Mouse (Mus musculus) C2C12 (cell line): ENCODE results near the gene Gm45711. TPM values are rescaled to one million over a fixed set of nuclear protein-coding genes. Genes with fewer than 3 reads are reported as not detected.

Experiments
- H3K27me3 ChIP-seq: one replicate; pipeline ENCODE4 v1.6.1; 2011; ENCODE audit not compliant: control insufficient read depth, insufficient read depth, insufficient read length
- H3K36me3 ChIP-seq: one replicate; pipeline ENCODE4 v1.6.1; 2011; ENCODE audit not compliant: control insufficient read depth, insufficient read depth
- H3K4me3 ChIP-seq: one replicate; pipeline ENCODE4 v1.5.1; 2011; ENCODE audit warnings: mild to moderate bottlenecking, control low read depth; ENCODE audit not compliant: poor library complexity, insufficient read depth, severe bottlenecking
- H3K79me2 ChIP-seq: one replicate; pipeline ENCODE4 v1.6.1; 2011; ENCODE audit not compliant: control insufficient read depth, insufficient read depth
- H3K79me3 ChIP-seq: one replicate; pipeline ENCODE4 v1.6.1; 2011; ENCODE audit warnings: low read depth, control low read depth
- H3ac ChIP-seq: one replicate; pipeline ENCODE3; 2011; ENCODE audit warnings: low read depth; ENCODE audit not compliant: control insufficient read depth, insufficient read length
- CEBPB ChIP-seq: IDR thresholded peaks from one replicate; pipeline ENCODE4 v1.6.1; 2011; ENCODE audit warnings: low read depth, mild to moderate bottlenecking, control low read depth, moderate library complexity
- CTCF ChIP-seq: IDR thresholded peaks from one replicate; pipeline ENCODE4 v1.5.1; 2011; ENCODE audit not compliant: control insufficient read depth, insufficient read depth, insufficient read length
- FOSL1 ChIP-seq: IDR thresholded peaks from one replicate; pipeline ENCODE4 v1.8.0; 2011; ENCODE audit warnings: mild to moderate bottlenecking, low read length; ENCODE audit not compliant: poor library complexity, insufficient read depth, severe bottlenecking
- MAX ChIP-seq: IDR thresholded peaks from one replicate; pipeline ENCODE4 v1.6.1; 2011; ENCODE audit warnings: mild to moderate bottlenecking, control low read depth
- MYOD1 ChIP-seq: IDR thresholded peaks from one replicate; pipeline ENCODE4 v1.6.1; 2011; ENCODE audit warnings: low read depth; ENCODE audit not compliant: control insufficient read depth, insufficient read length
- MYOG ChIP-seq: IDR thresholded peaks from one replicate; pipeline ENCODE4 v1.6.1; 2011; ENCODE audit not compliant: control insufficient read depth, insufficient read length; ENCODE audit errors: extremely low read depth
- USF1 ChIP-seq: IDR thresholded peaks from one replicate; pipeline ENCODE4 v1.6.1; 2011; ENCODE audit warnings: low read depth, mild to moderate bottlenecking, control low read depth, moderate library complexity
- polyA plus RNA-seq: library from polyadenylated mRNA; unstranded; fragments of >200 nt; fragmentation: generic; extraction: Trizol; gene quantifications from one replicate; pipeline ENCODE4 v1.2.1, GENCODE M21; 2012; ENCODE audit warnings: missing spikeins

Gm45711 gene
- polyA plus RNA-seq, 1 experiment: not detected

GRCm38 (mm10) chr8:104253016-104253415 is 56.9 kb downstream of the Gm45711 start:
- Histone ChIP-seq H3K36me3 (peaks cover 2% of the 10 kb centered on the region), H3K79me2 (peaks cover 18% of the 10 kb centered on the region), H3ac (no peak overlapping the region), H3K4me3 (no peak overlapping the region), H3K27me3 (no peaks in the 10 kb centered on the region), H3K79me3 (no peaks in the 10 kb centered on the region)
- TF ChIP-seq MYOD1 (no peak), MYOG (no peak), MAX (no peak), USF1 (no peak), CEBPB (no peak), CTCF (no peak), FOSL1 (no peak)

- peak overlapping the region; percentile 61 for H3ac ChIP-seq
- no peaks in the 10 kb centered on the region for H3K27me3 ChIP-seq
- peaks cover 18% of the 10 kb centered on the region for H3K79me2 ChIP-seq
- peak overlapping the region; percentile 82 for H3K4me3 ChIP-seq
- no peaks in the 10 kb centered on the region for H3K79me3 ChIP-seq
- TF ChIP-seq MYOG: no peak
- TF ChIP-seq MAX: no peak
- no peak for TF ChIP-seq FOSL1
- no peak for TF ChIP-seq CTCF
- TF ChIP-seq CEBPB: no peak
- no peak for TF ChIP-seq USF1
- no peaks in the 10 kb centered on the region for H3K36me3 ChIP-seq
Measured at GRCm38 (mm10) chr8:104251461-104251860, 58.4 kb downstream of the Gm45711 start.

- H3K4me3 ChIP-seq: peak within 1 kb of the TSS; percentile 82
- no peak for TF ChIP-seq MYOG
- TF ChIP-seq CTCF: no peak
- no peak for TF ChIP-seq MAX
- TF ChIP-seq FOSL1: no peak
- TF ChIP-seq MYOD1: no peak
- no peak for TF ChIP-seq USF1
- TF ChIP-seq CEBPB: no peak
- peaks cover 18% of the 10 kb centered on the region for H3K79me2 ChIP-seq
- H3K79me3 ChIP-seq: no peaks in the 10 kb centered on the region
- H3ac ChIP-seq: peak within 1 kb of the TSS; percentile 66
- H3K27me3 ChIP-seq: no peaks in the 10 kb centered on the region
- H3K36me3 ChIP-seq: no peaks in the 10 kb centered on the region
Measured at GRCm38 (mm10) chr8:104250439-104251367, 59.2 kb downstream of the Gm45711 start, which contains the start of gene Cklf. Cklf (plus strand) TSS chr8:104250861.

- no peak overlapping the region for H3K4me3 ChIP-seq
- H3K79me3 ChIP-seq: no peaks in the 10 kb centered on the region
- H3K27me3 ChIP-seq: no peaks in the 10 kb centered on the region
- H3ac ChIP-seq: no peak overlapping the region
- H3K79me2 ChIP-seq: peaks cover 18% of the 10 kb centered on the region
- no peaks in the 10 kb centered on the region for H3K36me3 ChIP-seq
- TF ChIP-seq MYOG (no peak), CEBPB (no peak), MAX (no peak), FOSL1 (no peak), USF1 (no peak), CTCF (no peak), MYOD1 (no peak)
Measured at GRCm38 (mm10) chr8:104249442-104249996, 60.4 kb downstream of the Gm45711 start.

GRCm38 (mm10) chr8:104248276-104248675 is 61.6 kb downstream of the Gm45711 start, which contains the start of gene Tk2:
Tk2 (minus strand) TSS chr8:104248558.
- H3K27me3 ChIP-seq: no peaks in the 10 kb centered on the region
- TF ChIP-seq MYOD1 (no peak), USF1 (no peak), MAX (no peak), MYOG (no peak), FOSL1 (no peak), CTCF (no peak), CEBPB (no peak)
- peaks cover 18% of the 10 kb centered on the region for H3K79me2 ChIP-seq
- no peaks in the 10 kb centered on the region for H3K79me3 ChIP-seq
- H3K36me3 ChIP-seq: no peaks in the 10 kb centered on the region
- H3K4me3 ChIP-seq: peak within 1 kb of the TSS; percentile 76
- peak within 1 kb of the TSS; percentile 76 for H3ac ChIP-seq
